Mouse (Mus musculus) heart, postnatal 10 days (tissue): ENCODE measurements at regions not wholly inside any gene's neighbourhood (a gene's known extent, or its start where the extent isn't known, plus 50 kb on each side); places are given as distances from the start of the nearest gene placed in this dataset.
A peak's percentile ranks its signal among the peaks of the same experiment; 100 is the strongest.
"Not testable (repeated sequence)": the region's sequence is repeated elsewhere in the genome, so short reads cannot be mapped to it uniquely, and the experiment has no call there.

Source experiments
- DNase-seq, 2 experiments: peaks; one replicate each; pipeline ENCODE4 v3.0.0; 2021
- intact Hi-C: fragments of 180-260 bp; cut with DNase I; formaldehyde crosslinking; loops from one replicate; pipeline ENCODE4 v1.15.1; 2025

GRCm38 (mm10) chr16:65312947-65313346 is 207.3 kb upstream of the Htr1f start:
- intact Hi-C loops, result no loop called here
- DNase-seq, result no peak

GRCm38 (mm10) chr16:65315052-65315451 is 205.3 kb upstream of the Pou1f1 start:
- no peak for DNase-seq
- intact Hi-C loops, result no loop called here

GRCm38 (mm10) chr16:65332412-65332811 is 187.9 kb upstream of the Pou1f1 start:
- DNase-seq, result no peak
- intact Hi-C loops, result no loop called here

GRCm38 (mm10) chr16:65339225-65339624 is 181.1 kb upstream of the Pou1f1 start:
- no peak for DNase-seq
- intact Hi-C loops, result no loop called here

- intact Hi-C loops, result no loop called here
- no peak for DNase-seq
Measured at GRCm38 (mm10) chr16:65359881-65360280, 160.4 kb upstream of the Pou1f1 start.

GRCm38 (mm10) chr16:65369271-65369670 is 151.0 kb upstream of the Pou1f1 start:
- intact Hi-C loops, result no loop called here
- DNase-seq, result no peak

- DNase-seq, result peak in 1 of 2 experiments; percentile 23
- intact Hi-C loops, result loop anchor here (1.0 to 2.0 kb wide), 2 partner anchors 101 to 126 kb away; no protein-coding TSS in a partner anchor
Measured at GRCm38 (mm10) chr16:65370939-65371338, 149.4 kb upstream of the Pou1f1 start.

GRCm38 (mm10) chr16:65376553-65376952 is 143.8 kb upstream of the Pou1f1 start:
- intact Hi-C loops, result no loop called here
- no peak for DNase-seq

GRCm38 (mm10) chr16:65378276-65378675 is 142.0 kb upstream of the Pou1f1 start:
- no peak for DNase-seq
- intact Hi-C loops, result no loop called here

- intact Hi-C loops, result no loop called here
Measured at GRCm38 (mm10) chr16:65379939-65380338, 140.4 kb upstream of the Pou1f1 start.

GRCm38 (mm10) chr16:65403926-65404648 is 116.2 kb upstream of the Pou1f1 start:
- DNase-seq, result no peak
- intact Hi-C loops, result no loop called here

More at GRCm38 (mm10) chr16:65379939-65380338, 140.4 kb upstream of the Pou1f1 start:
- no peak for DNase-seq

GRCm38 (mm10) chr16:65404816-65405215 is 115.5 kb upstream of the Pou1f1 start:
- DNase-seq, result no peak

GRCm38 (mm10) chr16:65405824-65406556 is 114.3 kb upstream of the Pou1f1 start:
- DNase-seq, result no peak
- intact Hi-C loops, result no loop called here

More at GRCm38 (mm10) chr16:65404816-65405215, 115.5 kb upstream of the Pou1f1 start:
- intact Hi-C loops, result no loop called here

- DNase-seq, intact Hi-C loops: not testable (repeated sequence)
Measured at GRCm38 (mm10) chr16:65432046-65432445, 88.3 kb upstream of the Pou1f1 start.

GRCm38 (mm10) chr16:65436076-65436475 is 84.2 kb upstream of the Pou1f1 start:
- no peak for DNase-seq
- intact Hi-C loops, result no loop called here

- DNase-seq, result no peak
- intact Hi-C loops, result no loop called here
Measured at GRCm38 (mm10) chr16:65441954-65442353, 78.4 kb upstream of the Pou1f1 start.

GRCm38 (mm10) chr16:65448810-65449209 is 71.5 kb upstream of the Pou1f1 start:
- intact Hi-C loops, result no loop called here
- DNase-seq, result no peak

- peak in 1 of 2 experiments; percentile 5 for DNase-seq
- intact Hi-C loops, result no loop called here
Measured at GRCm38 (mm10) chr16:65450706-65451105, 69.6 kb upstream of the Pou1f1 start.

GRCm38 (mm10) chr16:65451885-65452284 is 68.4 kb upstream of the Pou1f1 start:
- intact Hi-C loops, result no loop called here

GRCm38 (mm10) chr16:65456948-65457347 is 63.4 kb upstream of the Pou1f1 start:
- intact Hi-C loops, DNase-seq: not testable (repeated sequence)

More at GRCm38 (mm10) chr16:65451885-65452284, 68.4 kb upstream of the Pou1f1 start:
- DNase-seq, result no peak

- DNase-seq, result no peak
- intact Hi-C loops, result no loop called here
Measured at GRCm38 (mm10) chr16:65458234-65458633, 62.1 kb upstream of the Pou1f1 start.

GRCm38 (mm10) chr16:65469681-65470080 is 50.6 kb upstream of the Pou1f1 start:
- intact Hi-C loops, result no loop called here

More at GRCm38 (mm10) chr16:65469681-65470080, 50.6 kb upstream of the Pou1f1 start:
- DNase-seq, result no peak
